Mouse (Mus musculus) CH12.LX (cell line): ENCODE data around the gene Ptch2.

Source experiments
- CHD1 ChIP-seq: IDR thresholded peaks from 2 replicates; pipeline ENCODE4 v1.6.1; 2012; ENCODE audit warnings: low read depth, low read length, improper control_type of control experiment, inconsistent platforms
- GABPA ChIP-seq: IDR thresholded peaks from 2 replicates; pipeline ENCODE4 v1.6.1; 2012; ENCODE audit warnings: low read depth, low read length, improper control_type of control experiment, inconsistent platforms; ENCODE audit not compliant: insufficient replicate concordance

DNA sequence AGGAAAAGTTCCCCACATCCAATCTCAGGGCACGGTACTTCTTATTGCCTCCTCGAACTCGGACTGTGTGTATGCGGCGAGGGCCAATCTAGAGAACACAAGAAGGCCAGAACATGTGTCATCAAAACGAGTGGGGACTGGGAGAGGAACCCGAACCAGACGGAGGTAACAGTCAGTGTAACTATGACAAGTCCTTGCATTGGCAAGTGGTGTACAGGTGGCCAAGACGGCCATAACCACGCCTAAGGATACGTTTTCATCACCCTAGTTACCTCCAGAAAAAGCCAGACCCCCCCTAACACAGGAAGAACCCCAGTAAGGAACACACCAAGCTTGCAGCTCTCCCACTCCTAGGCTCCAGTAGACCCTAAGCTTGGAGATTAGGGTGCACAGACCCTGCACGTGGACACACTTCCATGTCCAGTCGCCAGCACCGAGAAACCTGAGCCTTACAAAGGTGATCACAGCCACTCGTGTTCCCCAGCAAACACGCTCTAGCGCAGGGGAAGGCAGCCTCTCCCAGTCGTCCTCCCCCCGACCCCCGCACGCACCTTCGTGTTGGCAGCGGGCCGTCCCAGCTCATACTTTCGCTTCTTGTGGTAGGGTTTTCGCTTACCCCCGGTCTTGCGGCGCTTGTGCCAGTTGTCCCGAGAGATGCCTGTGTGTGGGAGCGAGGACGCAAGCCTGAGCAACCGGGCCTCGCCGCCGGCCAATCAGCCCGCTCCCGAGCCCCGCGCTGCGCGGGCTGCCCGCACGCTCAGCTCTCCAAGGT is 59.3 kb downstream of the Ptch2 start:
- TF ChIP-seq GABPA (no peak), CHD1 (no peak)
